Mouse (Mus musculus): ENCODE measurements at regions not wholly inside any gene's neighbourhood (a gene's known extent, or its start where the extent isn't known, plus 50 kb on each side); places are given as distances from the start of the nearest gene placed in this dataset.

DNA sequence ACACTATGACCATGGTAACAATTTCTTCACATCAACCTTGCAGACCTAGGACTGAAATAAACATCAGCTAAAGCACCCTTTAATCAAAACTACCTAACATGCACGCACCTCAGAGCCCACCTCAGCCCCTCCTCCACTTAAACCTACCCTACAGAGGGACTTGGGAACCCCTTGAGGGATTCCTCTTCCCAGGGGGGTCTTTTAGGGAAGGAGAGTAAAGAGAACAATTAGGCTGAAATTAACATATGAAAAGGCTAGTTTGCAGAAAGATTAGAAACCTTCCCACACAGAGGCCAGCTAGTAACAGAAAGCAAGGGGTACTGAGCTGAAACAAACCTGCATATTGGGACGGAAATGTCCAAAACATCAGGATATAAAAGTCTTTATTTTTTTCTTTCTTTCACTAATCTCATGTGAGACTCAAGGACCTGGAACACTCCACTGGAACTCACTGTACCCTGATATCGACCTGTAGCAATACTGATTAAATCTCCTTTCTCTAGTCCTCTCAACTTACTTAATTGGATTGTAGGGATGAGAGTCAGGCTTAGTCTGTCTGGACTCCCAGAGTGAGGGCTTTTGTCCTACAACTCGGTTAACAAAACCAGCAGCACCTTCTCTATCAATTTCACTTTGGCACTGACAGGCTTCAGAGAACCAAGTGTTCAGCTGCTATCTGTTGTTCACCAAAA, 281.0 kb upstream of the Gm6657 start:
- no peaks in the 10 kb centered on the region for H3K4me1 ChIP-seq (ENCODE audit: control insufficient read depth, insufficient read depth, low read length)
- no peak overlapping the region for H3K27ac ChIP-seq (ENCODE audit: low read depth, low read length)
- no peak overlapping the region for H3K4me2 ChIP-seq (ENCODE audit: low read depth, low read length)
- no peak overlapping the region for H3K4me3 ChIP-seq (ENCODE audit: low read depth, low read length)
- no peaks in the 10 kb centered on the region for H3K36me3 ChIP-seq (ENCODE audit: control insufficient read depth, insufficient read depth, low read length)
- WGBS: 20% methylated on average over 4 of the region's 4 CpGs
- no peaks in the 10 kb centered on the region for H3K27me3 ChIP-seq (ENCODE audit: control insufficient read depth, insufficient read depth, low read length)
- H3K9ac ChIP-seq (replicated peaks; ENCODE audit: low read depth, low read length): no peak overlapping the region
- no peaks in the 10 kb centered on the region for H3K9me3 ChIP-seq (ENCODE audit: control insufficient read depth, low read length)
- no peak for ATAC-seq (ENCODE audit: low read depth)

DNA sequence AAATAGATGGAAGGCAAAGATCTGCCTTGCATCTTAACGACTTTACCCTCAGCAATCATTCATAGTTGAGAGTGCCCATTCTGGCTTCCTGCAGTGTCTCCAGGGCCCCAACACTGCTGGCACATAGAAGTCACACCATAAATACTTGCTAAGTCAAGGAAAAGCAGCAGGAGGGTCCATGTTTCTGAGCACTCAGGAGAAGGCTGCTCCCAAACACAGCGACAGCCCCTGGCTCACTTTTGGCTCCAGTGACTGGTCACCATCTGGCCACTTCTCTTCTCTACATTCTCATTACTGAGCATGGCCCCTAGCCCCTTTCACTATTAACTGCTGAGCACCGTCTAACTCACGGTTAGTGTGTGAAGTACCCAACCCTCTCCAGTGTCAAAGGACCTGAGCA, 265.3 kb upstream of the Gm6657 start:
- WGBS: 23% methylated on average over 4 of the region's 4 CpGs
- H3K4me1 ChIP-seq (ENCODE audit: control insufficient read depth, insufficient read depth, low read length): no peaks in the 10 kb centered on the region
- H3K9ac ChIP-seq (replicated peaks; ENCODE audit: low read depth, low read length): no peak overlapping the region
- ATAC-seq (ENCODE audit: low read depth): peak; percentile 70
- H3K27ac ChIP-seq (ENCODE audit: low read depth, low read length): no peak overlapping the region
- no peak overlapping the region for H3K4me2 ChIP-seq (ENCODE audit: low read depth, low read length)
- no peaks in the 10 kb centered on the region for H3K36me3 ChIP-seq (ENCODE audit: control insufficient read depth, insufficient read depth, low read length)
- no peaks in the 10 kb centered on the region for H3K9me3 ChIP-seq (ENCODE audit: control insufficient read depth, low read length)
- no peak overlapping the region for H3K4me3 ChIP-seq (ENCODE audit: low read depth, low read length)
- no peaks in the 10 kb centered on the region for H3K27me3 ChIP-seq (ENCODE audit: control insufficient read depth, insufficient read depth, low read length)

GRCm38 (mm10) chr12:77929571-77929970, 264.5 kb upstream of the Gm6657 start:
- no peaks in the 10 kb centered on the region for H3K36me3 ChIP-seq (ENCODE audit: control insufficient read depth, insufficient read depth, low read length)
- H3K27me3 ChIP-seq (ENCODE audit: control insufficient read depth, insufficient read depth, low read length): no peaks in the 10 kb centered on the region
- no peak overlapping the region for H3K9ac ChIP-seq (replicated peaks; ENCODE audit: low read depth, low read length)
- no peak overlapping the region for H3K27ac ChIP-seq (ENCODE audit: low read depth, low read length)
- H3K4me3 ChIP-seq (ENCODE audit: low read depth, low read length): no peak overlapping the region
- H3K4me2 ChIP-seq (ENCODE audit: low read depth, low read length): no peak overlapping the region
- no peaks in the 10 kb centered on the region for H3K9me3 ChIP-seq (ENCODE audit: control insufficient read depth, low read length)
- ATAC-seq (ENCODE audit: low read depth): no peak
- 90% methylated on average over 1 of the region's 1 CpGs for WGBS
- H3K4me1 ChIP-seq (ENCODE audit: control insufficient read depth, insufficient read depth, low read length): no peaks in the 10 kb centered on the region

DNA sequence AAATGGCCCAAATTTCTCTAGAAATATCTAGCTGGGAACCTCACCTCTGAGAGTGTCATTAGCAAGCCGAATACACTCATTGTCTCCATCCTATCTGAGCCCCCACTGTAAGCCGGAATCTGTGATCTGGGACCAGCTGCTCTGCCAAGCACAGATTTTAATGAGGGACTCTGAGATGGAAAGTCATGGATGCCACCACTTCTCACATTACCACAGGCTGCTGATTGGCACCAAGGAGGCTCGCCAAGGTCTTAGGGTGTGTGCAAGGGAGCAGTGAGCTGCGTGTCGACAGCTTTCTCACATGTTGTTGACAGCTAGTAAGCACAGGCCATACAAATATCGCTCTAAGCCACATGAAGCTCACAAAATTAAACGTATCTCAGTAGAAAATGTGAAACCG, 250.1 kb upstream of the Gm6657 start:
- H3K4me2 ChIP-seq (ENCODE audit: low read depth, low read length): no peak overlapping the region
- H3K27ac ChIP-seq (ENCODE audit: low read depth, low read length): no peak overlapping the region
- WGBS: 81% methylated on average over 8 of the region's 8 CpGs
- ATAC-seq (ENCODE audit: low read depth): no peak
- no peaks in the 10 kb centered on the region for H3K27me3 ChIP-seq (ENCODE audit: control insufficient read depth, insufficient read depth, low read length)
- H3K4me1 ChIP-seq (ENCODE audit: control insufficient read depth, insufficient read depth, low read length): no peaks in the 10 kb centered on the region
- H3K9me3 ChIP-seq (ENCODE audit: control insufficient read depth, low read length): no peaks in the 10 kb centered on the region
- no peaks in the 10 kb centered on the region for H3K36me3 ChIP-seq (ENCODE audit: control insufficient read depth, insufficient read depth, low read length)
- H3K4me3 ChIP-seq (ENCODE audit: low read depth, low read length): no peak overlapping the region
- no peak overlapping the region for H3K9ac ChIP-seq (replicated peaks; ENCODE audit: low read depth, low read length)

DNA sequence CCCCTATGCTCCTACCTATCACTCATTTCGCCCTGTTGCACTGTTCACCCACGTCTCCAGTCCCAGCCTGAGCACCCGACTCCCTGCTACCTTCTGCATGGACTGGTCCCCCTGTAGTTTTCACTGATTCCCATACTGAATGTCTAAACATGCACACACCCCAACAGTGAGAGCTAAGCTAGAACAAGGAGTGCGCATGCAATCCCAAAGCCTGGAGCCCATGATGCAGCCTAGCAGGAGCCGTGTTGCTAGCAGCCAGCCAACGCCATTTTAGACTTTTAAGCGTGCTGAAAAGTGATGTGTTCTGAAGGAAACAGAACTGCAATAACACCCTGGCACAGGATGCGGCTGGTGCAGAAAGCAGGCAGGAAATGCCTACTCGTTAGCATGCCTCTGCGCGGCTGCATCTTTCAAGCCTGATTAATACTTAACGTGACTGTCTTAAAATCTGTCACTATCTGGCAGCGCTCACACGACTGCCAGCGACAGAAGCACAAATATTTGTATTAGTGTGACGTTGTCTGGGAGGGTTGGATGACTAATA, 244.5 kb upstream of the Gm6657 start:
- no peak overlapping the region for H3K27ac ChIP-seq (ENCODE audit: low read depth, low read length)
- no peaks in the 10 kb centered on the region for H3K27me3 ChIP-seq (ENCODE audit: control insufficient read depth, insufficient read depth, low read length)
- no peak overlapping the region; the same call in 1 of the 2 replicates for H3K4me3 ChIP-seq (ENCODE audit: low read depth, low read length)
- WGBS: 40% methylated on average over 16 of the region's 16 CpGs
- no peak overlapping the region for H3K9ac ChIP-seq (replicated peaks; ENCODE audit: low read depth, low read length)
- no peaks in the 10 kb centered on the region for H3K9me3 ChIP-seq (ENCODE audit: control insufficient read depth, low read length)
- ATAC-seq (ENCODE audit: low read depth): no peak
- no peaks in the 10 kb centered on the region for H3K4me1 ChIP-seq (ENCODE audit: control insufficient read depth, insufficient read depth, low read length)
- H3K36me3 ChIP-seq (ENCODE audit: control insufficient read depth, insufficient read depth, low read length): no peaks in the 10 kb centered on the region
- H3K4me2 ChIP-seq (ENCODE audit: low read depth, low read length): peak overlapping the region; percentile 33; the same call in 1 of the 2 replicates

DNA sequence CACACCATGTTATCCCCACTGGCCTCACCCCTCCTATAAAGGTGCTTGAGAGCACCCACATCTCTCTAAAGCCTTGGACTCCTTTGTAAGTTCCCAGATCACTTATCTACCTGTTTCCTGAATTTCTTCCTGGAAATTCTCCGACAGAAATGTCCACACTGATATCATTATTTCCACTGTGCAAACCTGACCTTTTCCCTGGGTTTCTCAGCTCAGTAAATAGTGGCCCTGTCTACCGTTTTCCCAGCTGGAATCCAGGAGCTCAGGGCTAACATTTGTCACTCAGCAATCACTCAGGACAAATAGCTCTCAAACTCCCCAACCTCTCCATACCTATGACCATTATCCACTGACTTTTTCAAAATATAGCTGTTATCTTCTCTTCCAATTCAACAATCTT, 241.6 kb upstream of the Gm6657 start:
- Histone ChIP-seq H3K36me3 (ENCODE audit: control insufficient read depth, insufficient read depth, low read length) (no peaks in the 10 kb centered on the region), H3K4me1 (ENCODE audit: control insufficient read depth, insufficient read depth, low read length) (no peaks in the 10 kb centered on the region), H3K27me3 (ENCODE audit: control insufficient read depth, insufficient read depth, low read length) (no peaks in the 10 kb centered on the region), H3K9me3 (ENCODE audit: control insufficient read depth, low read length) (no peaks in the 10 kb centered on the region), H3K4me2 (ENCODE audit: low read depth, low read length) (no peak overlapping the region), H3K27ac (ENCODE audit: low read depth, low read length) (no peak overlapping the region), H3K4me3 (ENCODE audit: low read depth, low read length) (no peak overlapping the region), H3K9ac (replicated peaks; ENCODE audit: low read depth, low read length) (no peak overlapping the region)
- 63% methylated on average over 2 of the region's 2 CpGs for WGBS
- ATAC-seq (ENCODE audit: low read depth): no peak

GRCm38 (mm10) chr12:77962631-77963030, 231.4 kb upstream of the Gm6657 start:
- WGBS: 93% methylated on average over 6 of the region's 6 CpGs

GRCm38 (mm10) chr12:77968543-77968942, 225.5 kb upstream of the Gm6657 start:
- Histone ChIP-seq H3K4me3 (ENCODE audit: low read depth, low read length) (no peak overlapping the region), H3K36me3 (ENCODE audit: control insufficient read depth, insufficient read depth, low read length) (no peaks in the 10 kb centered on the region), H3K27ac (ENCODE audit: low read depth, low read length) (no peak overlapping the region), H3K27me3 (ENCODE audit: control insufficient read depth, insufficient read depth, low read length) (no peaks in the 10 kb centered on the region), H3K9me3 (ENCODE audit: control insufficient read depth, low read length) (no peaks in the 10 kb centered on the region), H3K9ac (replicated peaks; ENCODE audit: low read depth, low read length) (no peak overlapping the region), H3K4me1 (ENCODE audit: control insufficient read depth, insufficient read depth, low read length) (no peaks in the 10 kb centered on the region), H3K4me2 (ENCODE audit: low read depth, low read length) (no peak overlapping the region)
- 61% methylated on average over 3 of the region's 3 CpGs for WGBS
- no peak for ATAC-seq (ENCODE audit: low read depth)

More at GRCm38 (mm10) chr12:77962631-77963030, 231.4 kb upstream of the Gm6657 start:
- H3K4me3 ChIP-seq (ENCODE audit: low read depth, low read length): no peak overlapping the region
- no peaks in the 10 kb centered on the region for H3K27me3 ChIP-seq (ENCODE audit: control insufficient read depth, insufficient read depth, low read length)
- no peaks in the 10 kb centered on the region for H3K9me3 ChIP-seq (ENCODE audit: control insufficient read depth, low read length)
- H3K4me2 ChIP-seq (ENCODE audit: low read depth, low read length): no peak overlapping the region
- no peak overlapping the region for H3K9ac ChIP-seq (replicated peaks; ENCODE audit: low read depth, low read length)
- H3K27ac ChIP-seq (ENCODE audit: low read depth, low read length): no peak overlapping the region
- no peaks in the 10 kb centered on the region for H3K4me1 ChIP-seq (ENCODE audit: control insufficient read depth, insufficient read depth, low read length)
- H3K36me3 ChIP-seq (ENCODE audit: control insufficient read depth, insufficient read depth, low read length): no peaks in the 10 kb centered on the region
- no peak for ATAC-seq (ENCODE audit: low read depth)

DNA sequence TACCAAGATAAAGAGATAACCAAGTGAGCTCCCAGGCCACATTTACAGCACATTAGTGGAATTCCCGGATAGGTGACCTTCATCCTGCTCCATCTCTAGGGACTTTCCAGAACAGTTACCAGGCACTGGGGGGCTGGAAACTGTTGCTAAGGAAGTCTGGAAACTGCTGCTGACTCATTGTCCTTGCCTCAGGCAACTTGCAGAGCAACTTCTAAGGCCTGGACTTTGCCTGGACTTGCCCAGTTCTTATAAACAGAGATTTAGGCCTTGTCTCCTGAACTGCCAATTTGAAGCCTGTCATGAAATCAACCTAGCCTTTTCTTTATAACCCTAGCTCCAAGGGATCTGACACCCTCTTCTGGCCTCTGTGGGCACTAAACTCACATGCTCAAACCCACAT, 224.0 kb upstream of the Gm6657 start:
- Histone ChIP-seq H3K4me1 (ENCODE audit: control insufficient read depth, insufficient read depth, low read length) (no peaks in the 10 kb centered on the region), H3K27ac (ENCODE audit: low read depth, low read length) (no peak overlapping the region), H3K4me2 (ENCODE audit: low read depth, low read length) (no peak overlapping the region), H3K27me3 (ENCODE audit: control insufficient read depth, insufficient read depth, low read length) (no peaks in the 10 kb centered on the region), H3K9ac (replicated peaks; ENCODE audit: low read depth, low read length) (no peak overlapping the region), H3K4me3 (ENCODE audit: low read depth, low read length) (no peak overlapping the region), H3K9me3 (ENCODE audit: control insufficient read depth, low read length) (no peaks in the 10 kb centered on the region), H3K36me3 (ENCODE audit: control insufficient read depth, insufficient read depth, low read length) (no peaks in the 10 kb centered on the region)
- 62% methylated on average over 1 of the region's 1 CpGs for WGBS
- ATAC-seq (ENCODE audit: low read depth): no peak

All from neural tube, embryonic 14.5 days (tissue).